Mouse (Mus musculus) erythroblast, embryonic 14.5 days (primary cell): Measurements from ENCODE around the gene Ufm1.

ENCODE experiments used
- GATA1 ChIP-seq: IDR thresholded peaks from 2 replicates; pipeline ENCODE4 v1.6.1; 2012; ENCODE audit warnings: low read length, inconsistent platforms, mixed read lengths
- TAL1 ChIP-seq: IDR thresholded peaks from 3 replicates; pipeline ENCODE4 v1.6.1; 2012; ENCODE audit warnings: low read length, inconsistent platforms, mixed read lengths

DNA sequence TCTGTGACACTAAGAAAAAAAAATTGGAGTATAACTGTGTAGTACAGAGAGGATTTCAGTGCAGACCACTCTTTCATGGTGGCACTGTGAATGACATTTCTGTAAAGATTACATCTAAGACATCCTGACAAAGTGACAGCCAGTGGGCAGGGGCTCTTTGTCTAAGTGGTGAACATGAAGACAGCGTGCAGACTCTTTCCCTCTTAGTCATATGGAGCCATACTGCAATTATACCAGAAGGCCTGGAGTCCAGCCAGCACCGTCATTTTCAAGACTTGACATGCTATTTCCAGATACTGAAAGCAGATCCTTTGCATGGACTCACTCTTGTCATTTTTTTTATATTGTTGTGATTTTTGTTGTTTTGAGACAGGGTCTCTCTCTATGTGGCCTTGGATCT is 29.4 kb downstream of the Ufm1 start:
- TF ChIP-seq GATA1 (no peak), TAL1 (no peak)
